Mouse (Mus musculus) lung, postnatal 0 days (tissue): ENCODE measurements around the gene Mesp2.

Experiments used
- CTCF ChIP-seq: IDR thresholded peaks from 2 replicates; pipeline ENCODE4 v1.5.1; 2016; ENCODE audit warnings: antibody characterized with exemption, mild to moderate bottlenecking
- EP300 ChIP-seq: IDR thresholded peaks from 2 replicates; pipeline ENCODE4 v1.6.1; 2016; ENCODE audit warnings: antibody characterized with exemption, mild to moderate bottlenecking, control low read depth

DNA sequence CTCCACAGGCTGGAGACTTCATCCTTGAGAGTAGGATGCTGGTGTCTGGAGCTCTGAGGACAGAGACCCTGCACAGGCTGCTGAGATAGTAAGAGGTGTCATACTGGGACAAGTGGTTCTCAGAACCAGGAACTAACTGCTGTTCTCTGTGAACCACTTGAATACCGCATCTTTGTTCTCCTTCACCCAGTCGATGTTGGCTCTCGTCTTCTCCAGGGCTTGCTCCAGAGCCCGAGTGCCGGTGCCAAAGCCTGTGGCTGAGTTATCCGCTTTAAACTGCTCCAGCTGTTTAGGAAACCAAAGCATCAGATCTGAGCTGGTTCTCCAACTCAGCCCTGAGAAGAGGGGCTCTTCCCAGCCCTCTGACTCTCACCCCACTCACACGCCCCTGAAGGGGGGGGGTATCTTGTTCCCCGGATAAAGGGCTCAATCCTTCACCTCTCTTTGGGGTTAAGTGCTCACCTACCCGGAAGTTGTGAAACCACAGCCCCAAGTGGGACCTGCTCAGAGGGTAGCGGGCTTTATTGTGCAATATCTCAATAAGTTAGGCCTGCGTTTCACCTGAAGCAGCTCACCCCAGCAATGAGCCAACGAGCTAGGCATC, 11.7 kb downstream of the Mesp2 start:
- no peak for TF ChIP-seq CTCF
- TF ChIP-seq EP300: no peak
